Mouse (Mus musculus): ENCODE measurements around the gene Gdf15. TPM values are rescaled to one million over a fixed set of nuclear protein-coding genes. Genes with fewer than 3 reads are reported as not detected.

Gene Gdf15
- polyA plus RNA-seq, 1 experiment from 2014 or later = 4.9 TPM

DNA sequence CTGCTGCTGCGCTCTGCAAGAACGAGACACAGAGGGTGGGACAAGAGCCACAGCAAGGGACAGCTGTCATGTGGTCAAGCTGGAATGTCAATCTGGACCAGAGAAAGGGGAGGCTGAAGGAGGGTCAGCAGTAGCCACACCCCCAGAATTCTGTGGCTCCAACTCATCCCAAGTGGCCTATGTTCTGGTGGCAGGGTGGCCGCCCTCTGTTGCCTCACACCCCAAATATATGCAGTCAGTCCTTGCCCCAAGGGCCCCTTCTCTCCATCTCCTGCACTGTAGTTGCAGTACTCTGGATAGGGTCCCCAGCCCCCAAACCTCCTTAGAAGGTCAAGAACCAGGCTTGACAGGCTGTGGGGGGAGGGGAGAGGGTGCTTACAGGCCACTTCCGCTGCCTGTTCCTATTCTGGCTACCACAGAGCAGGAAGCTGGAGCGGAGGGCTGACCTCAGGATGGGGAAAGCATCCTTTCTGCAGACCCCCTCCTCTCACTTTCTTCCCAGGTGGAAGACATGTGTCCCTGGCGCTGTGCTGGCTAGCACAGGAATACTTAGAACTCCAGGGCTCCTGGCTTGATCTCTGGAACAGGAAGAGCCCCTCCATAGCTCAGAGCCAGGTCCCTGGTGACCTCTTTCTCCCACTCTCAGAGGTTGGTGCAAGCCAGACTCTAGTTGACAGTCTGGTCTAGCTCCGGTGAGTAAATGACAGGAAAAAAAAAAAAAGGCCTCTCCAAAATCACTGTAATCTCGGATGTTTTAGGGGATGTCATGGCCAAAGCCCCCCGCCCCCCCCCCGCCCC, 31.6 kb downstream of the Gdf15 start:
- Histone ChIP-seq H3K9me3 (replicated peaks) (no peaks in the 10 kb centered on the region), H3K27me3 (replicated peaks) (no peaks in the 10 kb centered on the region), H3K9ac (peak overlapping the region; percentile 45; the same call in 1 of the 2 replicates), H3K27ac (peak overlapping the region; percentile 62), H3K4me1 (peaks cover 86% of the 10 kb centered on the region), H3K4me3 (peak overlapping the region; percentile 13; the same call in 1 of the 2 replicates), H3K36me3 (peaks cover 78% of the 10 kb centered on the region), H3K4me2 (peak overlapping the region; percentile 63)
- ATAC-seq = no peak
- 35% methylated on average over 10 of the region's 10 CpGs for WGBS (ENCODE audit: insufficient replicate concordance)

DNA sequence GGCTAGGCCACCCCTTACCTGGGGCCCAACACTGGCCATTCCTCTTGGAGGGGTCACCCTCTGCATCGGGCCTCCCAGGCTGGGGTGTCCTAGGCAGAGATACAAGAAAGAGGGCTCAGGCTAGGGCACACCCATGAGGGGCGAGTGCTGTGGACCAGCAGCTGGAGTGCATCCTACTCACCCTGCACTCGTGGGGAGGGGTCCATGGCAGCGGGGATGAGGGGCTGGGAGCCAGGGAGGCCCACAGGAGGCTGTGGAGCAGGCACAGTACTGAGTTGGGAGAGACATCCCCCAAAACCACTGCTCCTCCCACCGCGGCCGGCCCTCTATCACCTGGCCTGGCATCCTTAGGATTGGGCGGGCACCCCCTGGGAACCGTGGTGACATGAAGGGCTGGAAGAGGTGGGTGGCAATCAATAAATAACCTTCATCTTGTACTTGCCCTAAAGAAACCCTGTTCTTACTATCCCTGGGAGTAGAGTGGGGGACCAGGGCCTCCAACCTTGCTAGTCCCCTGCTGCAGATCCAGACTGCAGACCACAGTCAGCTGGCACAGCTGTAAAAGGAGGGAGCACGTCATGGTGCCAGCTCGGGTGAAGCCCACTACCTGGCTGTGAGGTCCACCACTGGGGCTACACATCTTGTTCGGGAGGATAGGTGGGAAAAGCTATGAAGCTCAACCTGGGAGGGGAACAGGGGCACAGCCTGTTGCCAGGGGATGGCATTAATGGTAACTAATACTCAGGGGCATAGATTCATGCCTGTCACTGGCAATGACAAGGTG, 32.6 kb downstream of the Gdf15 start:
- no peaks in the 10 kb centered on the region for H3K27me3 ChIP-seq (replicated peaks)
- no peak overlapping the region for H3K4me3 ChIP-seq
- no peak overlapping the region for H3K4me2 ChIP-seq
- peaks cover 87% of the 10 kb centered on the region for H3K4me1 ChIP-seq
- H3K9me3 ChIP-seq (replicated peaks) = no peaks in the 10 kb centered on the region
- no peak overlapping the region for H3K27ac ChIP-seq
- ATAC-seq = no peak
- peaks cover 78% of the 10 kb centered on the region for H3K36me3 ChIP-seq
- H3K9ac ChIP-seq = no peak overlapping the region
- 79% methylated on average over 12 of the region's 12 CpGs for WGBS (ENCODE audit: insufficient replicate concordance)

DNA sequence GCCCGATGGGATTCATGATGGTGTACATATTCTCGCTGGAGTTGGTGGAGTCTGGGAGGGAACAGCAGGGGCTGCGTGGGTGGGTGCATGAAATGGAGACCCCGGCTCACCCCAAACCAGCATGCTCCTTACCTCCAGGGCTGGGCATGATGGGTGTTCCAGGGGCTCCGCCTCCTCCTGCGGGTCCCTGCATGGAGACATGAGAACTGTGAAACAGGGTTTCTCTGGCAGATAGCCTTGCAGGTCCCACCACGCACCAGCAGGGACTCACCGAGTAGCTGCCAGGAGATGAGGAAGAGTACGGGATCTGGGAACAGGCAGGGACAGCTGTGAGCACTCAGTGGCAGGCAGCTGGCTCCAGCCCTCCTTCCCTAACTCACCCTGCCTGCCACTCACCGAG, 33.5 kb downstream of the Gdf15 start:
- Histone ChIP-seq H3K4me3 (no peak overlapping the region), H3K27me3 (replicated peaks) (no peaks in the 10 kb centered on the region), H3K9me3 (replicated peaks) (no peaks in the 10 kb centered on the region), H3K4me2 (peak overlapping the region; percentile 61), H3K9ac (no peak overlapping the region), H3K4me1 (peaks cover 89% of the 10 kb centered on the region), H3K36me3 (peaks cover 69% of the 10 kb centered on the region), H3K27ac (peak overlapping the region; percentile 43; the same call in 1 of the 2 replicates)
- WGBS (ENCODE audit: insufficient replicate concordance) = 69% methylated on average over 10 of the region's 10 CpGs
- no peak for ATAC-seq

DNA sequence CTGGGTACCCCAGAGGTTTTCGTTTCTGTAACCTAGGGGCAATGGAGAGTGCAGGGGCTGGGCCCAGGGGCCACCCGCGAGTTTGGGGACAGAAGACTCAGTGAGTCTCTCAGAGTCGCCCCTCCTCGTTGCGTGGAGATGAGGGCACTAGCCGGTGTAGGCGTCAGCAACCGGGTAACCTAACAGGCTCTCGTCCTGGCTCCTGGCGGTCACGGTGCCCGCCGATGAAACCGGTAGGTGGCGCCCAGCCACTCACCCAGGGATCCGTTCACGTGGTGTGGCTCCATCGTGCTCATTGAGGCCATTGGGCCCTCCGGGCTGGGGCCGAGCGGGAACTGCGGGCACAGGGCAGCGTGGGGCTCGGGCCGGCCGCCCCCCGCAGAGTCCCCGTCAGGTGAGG, 34.0 kb downstream of the Gdf15 start:
- H3K27me3 ChIP-seq (replicated peaks) = no peaks in the 10 kb centered on the region
- peaks cover 93% of the 10 kb centered on the region for H3K4me1 ChIP-seq
- 0 out of 2 replicates have a peak overlapping the region, but pooled peaks have one; percentile 5 for H3K9ac ChIP-seq
- H3K9me3 ChIP-seq (replicated peaks) = no peaks in the 10 kb centered on the region
- peaks cover 69% of the 10 kb centered on the region for H3K36me3 ChIP-seq
- H3K4me2 ChIP-seq = peak overlapping the region; percentile 61
- WGBS (ENCODE audit: insufficient replicate concordance) = 38% methylated on average over 29 of the region's 29 CpGs
- peak overlapping the region; percentile 43; the same call in 1 of the 2 replicates for H3K27ac ChIP-seq
- ATAC-seq = no peak
- H3K4me3 ChIP-seq = peak overlapping the region; percentile 39

DNA sequence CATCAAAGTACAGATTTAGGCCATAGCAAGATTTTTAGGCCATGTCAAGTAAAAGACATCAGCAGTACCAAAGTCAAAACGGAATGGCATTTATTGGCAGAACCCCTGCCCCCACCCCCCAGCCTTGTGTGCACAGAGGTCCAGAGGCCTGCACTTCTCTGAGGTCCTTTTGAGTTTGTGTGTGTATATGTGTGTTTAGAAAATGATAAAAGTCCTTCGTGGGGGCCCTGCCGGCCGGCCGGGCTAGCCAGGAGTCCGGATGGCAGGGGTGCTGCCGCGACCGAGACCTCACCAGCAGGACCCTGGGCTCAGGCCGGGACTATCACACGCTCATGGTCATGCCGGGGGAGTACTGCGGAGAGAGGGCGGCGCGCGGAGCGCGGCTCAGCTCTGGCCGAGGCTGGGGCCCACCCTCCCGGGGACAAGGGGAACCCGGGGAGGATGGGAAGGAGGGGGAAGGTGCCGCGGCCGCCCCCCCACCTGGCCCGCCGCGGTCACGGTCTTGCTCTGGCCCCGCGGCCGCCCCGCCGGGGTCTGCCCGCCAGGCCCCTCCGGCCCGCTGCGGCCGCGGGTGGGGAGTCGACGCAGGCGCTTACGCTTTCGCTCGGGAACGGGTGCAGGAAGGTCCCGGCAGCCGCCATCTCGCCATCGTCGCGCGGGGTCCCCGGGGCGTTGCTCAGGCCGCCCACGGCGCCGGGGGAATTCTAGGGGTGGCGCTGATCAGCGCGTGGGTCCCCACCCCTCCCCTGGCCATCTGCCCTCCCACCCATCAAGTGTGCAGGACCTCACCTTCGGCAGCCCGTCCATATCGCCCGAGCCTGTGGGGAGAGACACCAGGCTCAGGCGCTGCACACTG, 34.6 kb downstream of the Gdf15 start:
- peak overlapping the region; percentile 39 for H3K4me3 ChIP-seq
- H3K9me3 ChIP-seq (replicated peaks) = no peaks in the 10 kb centered on the region
- 59% methylated on average over 66 of the region's 68 CpGs for WGBS (ENCODE audit: insufficient replicate concordance)
- peaks cover 65% of the 10 kb centered on the region for H3K36me3 ChIP-seq
- H3K27ac ChIP-seq = peak overlapping the region; percentile 43; the same call in 1 of the 2 replicates
- no peak for ATAC-seq
- H3K4me2 ChIP-seq = peak overlapping the region; percentile 61
- no peaks in the 10 kb centered on the region for H3K27me3 ChIP-seq (replicated peaks)
- peaks cover 98% of the 10 kb centered on the region for H3K4me1 ChIP-seq
- H3K9ac ChIP-seq = peak overlapping the region; percentile 55

DNA sequence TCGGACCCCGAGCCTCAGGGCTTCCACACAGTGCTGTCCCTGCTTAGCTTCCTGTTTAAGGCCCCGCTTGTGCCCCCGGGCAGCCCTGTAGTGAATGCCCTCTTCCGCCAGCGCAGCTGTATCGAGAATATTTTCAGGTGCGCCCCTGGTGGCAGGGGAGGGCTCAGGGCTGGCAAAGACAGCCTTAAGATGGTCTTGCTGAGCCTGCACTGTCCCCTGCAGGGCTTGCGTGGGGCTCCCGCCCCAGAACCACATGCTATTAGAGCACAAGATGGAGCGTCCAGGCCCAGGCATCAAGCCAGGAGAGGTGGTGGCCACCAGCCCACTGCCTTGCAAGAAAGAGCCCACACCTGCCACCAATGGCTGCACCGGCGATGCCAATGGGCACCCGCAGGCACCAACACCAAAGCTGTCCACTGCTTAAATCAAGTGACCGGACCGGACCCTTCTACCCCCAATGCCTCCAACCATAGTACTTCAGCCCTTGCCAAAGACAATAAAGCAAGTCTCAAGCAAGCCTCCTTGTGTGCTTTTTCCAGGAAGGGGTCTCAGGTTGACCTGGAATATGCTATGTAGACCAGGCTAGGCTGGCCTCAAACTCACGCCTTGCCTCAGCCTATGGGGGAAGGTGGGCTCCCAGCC, 35.4 kb downstream of the Gdf15 start:
- no peaks in the 10 kb centered on the region for H3K27me3 ChIP-seq (replicated peaks)
- H3K36me3 ChIP-seq = peaks cover 65% of the 10 kb centered on the region
- no peak overlapping the region for H3K4me3 ChIP-seq
- WGBS (ENCODE audit: insufficient replicate concordance) = 84% methylated on average over 17 of the region's 17 CpGs
- ATAC-seq = no peak
- H3K4me2 ChIP-seq = peak overlapping the region; percentile 61; the same call in 1 of the 2 replicates
- H3K9me3 ChIP-seq (replicated peaks) = no peaks in the 10 kb centered on the region
- no peak overlapping the region for H3K27ac ChIP-seq
- H3K4me1 ChIP-seq = peaks cover 94% of the 10 kb centered on the region
- H3K9ac ChIP-seq = no peak overlapping the region

DNA sequence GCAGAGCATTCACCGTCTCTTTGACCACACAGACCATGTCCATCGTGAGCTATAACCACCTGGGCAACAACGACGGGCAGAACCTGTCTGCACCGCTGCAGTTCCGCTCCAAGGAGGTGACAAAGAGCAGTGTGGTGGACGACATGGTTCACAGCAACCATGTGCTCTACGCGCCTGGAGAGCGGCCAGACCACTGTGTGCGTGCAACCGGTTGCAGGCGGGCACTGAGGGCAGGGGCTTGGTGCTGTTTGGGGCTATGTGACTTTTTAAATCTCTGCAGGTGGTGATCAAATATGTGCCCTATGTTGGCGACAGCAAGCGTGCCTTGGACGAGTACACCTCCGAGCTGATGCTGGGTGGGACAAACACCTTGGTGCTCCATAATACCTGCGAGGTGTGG, 36.0 kb downstream of the Gdf15 start:
- H3K4me1 ChIP-seq = peaks cover 87% of the 10 kb centered on the region
- no peak overlapping the region for H3K4me3 ChIP-seq
- H3K27ac ChIP-seq = no peak overlapping the region
- H3K4me2 ChIP-seq = no peak overlapping the region
- H3K9me3 ChIP-seq (replicated peaks) = no peaks in the 10 kb centered on the region
- WGBS (ENCODE audit: insufficient replicate concordance) = 84% methylated on average over 18 of the region's 18 CpGs
- no peaks in the 10 kb centered on the region for H3K27me3 ChIP-seq (replicated peaks)
- no peak for ATAC-seq
- H3K36me3 ChIP-seq = peaks cover 69% of the 10 kb centered on the region
- H3K9ac ChIP-seq = no peak overlapping the region

DNA sequence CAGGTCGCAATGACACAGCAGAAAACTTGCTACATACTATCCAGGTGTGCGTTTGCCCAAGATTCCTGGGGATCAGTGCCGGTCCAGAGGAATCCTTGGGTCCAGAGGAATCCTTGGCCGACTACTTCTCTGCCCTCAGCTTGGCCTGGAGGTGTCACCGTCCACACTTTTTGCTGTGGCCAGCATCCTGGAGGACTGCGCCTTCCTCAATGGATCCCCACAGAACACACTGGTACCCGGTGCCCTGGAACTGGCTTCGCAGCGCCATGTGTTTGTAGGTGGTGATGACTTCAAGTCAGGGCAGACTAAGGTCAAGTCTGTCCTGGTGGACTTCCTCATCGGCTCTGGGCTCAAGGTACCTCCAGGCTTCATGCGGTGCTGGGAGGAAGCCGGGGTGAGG, 36.4 kb downstream of the Gdf15 start:
- WGBS (ENCODE audit: insufficient replicate concordance) = 83% methylated on average over 12 of the region's 12 CpGs
- peaks cover 83% of the 10 kb centered on the region for H3K4me1 ChIP-seq
- H3K4me2 ChIP-seq = peak overlapping the region; percentile 99

DNA sequence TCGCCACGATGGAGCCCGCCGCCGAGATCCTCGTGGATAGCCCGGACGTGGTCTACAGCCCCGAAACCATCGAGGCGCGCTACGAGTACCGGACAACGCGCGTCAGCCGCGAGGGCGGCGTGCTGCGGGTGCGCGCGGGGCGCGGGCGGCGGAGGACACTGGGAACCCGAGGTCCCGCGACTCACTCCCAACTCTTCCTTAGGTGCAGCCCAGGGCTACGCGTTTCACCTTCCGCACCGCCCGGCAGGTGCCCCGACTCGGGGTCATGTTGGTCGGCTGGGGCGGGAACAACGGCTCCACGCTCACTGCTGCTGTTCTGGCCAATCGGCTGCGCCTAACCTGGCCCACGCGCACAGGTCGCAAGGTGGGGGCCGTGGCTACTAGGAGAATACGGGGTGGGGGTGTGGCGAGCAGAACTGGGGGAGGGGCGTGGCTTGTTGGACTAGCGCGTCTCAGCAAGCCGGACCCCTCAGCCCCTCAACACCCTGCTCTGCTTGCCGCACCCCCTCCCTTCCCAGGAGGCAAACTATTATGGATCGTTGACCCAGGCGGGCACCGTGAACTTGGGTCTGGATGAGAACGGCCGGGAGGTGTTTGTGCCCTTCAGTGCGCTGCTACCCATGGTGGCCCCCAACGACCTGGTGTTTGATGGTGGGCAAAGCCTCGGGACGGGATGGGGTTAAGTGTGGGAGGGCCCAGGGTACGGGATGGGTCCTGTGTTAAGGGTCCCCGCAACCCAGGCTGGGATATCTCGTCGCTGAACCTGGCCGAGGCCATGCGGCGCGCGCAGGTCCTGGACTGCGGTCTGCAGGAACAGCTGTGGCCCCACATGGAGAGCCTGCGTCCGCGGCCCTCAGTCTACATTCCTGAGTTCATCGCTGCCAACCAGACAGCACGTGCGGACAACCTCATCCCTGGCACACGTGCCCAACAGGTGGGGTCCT, 37.4 kb downstream of the Gdf15 start:
- WGBS (ENCODE audit: insufficient replicate concordance) = 6% methylated on average over 81 of the region's 82 CpGs
- peak; percentile 16; the same call in 1 of the 2 replicates for ATAC-seq
- Histone ChIP-seq H3K27ac (peak overlapping the region; percentile 79), H3K9ac (peak overlapping the region; percentile 78), H3K4me1 (peaks cover 74% of the 10 kb centered on the region), H3K4me2 (peak overlapping the region; percentile 99), H3K9me3 (replicated peaks) (no peaks in the 10 kb centered on the region), H3K36me3 (peaks cover 76% of the 10 kb centered on the region), H3K4me3 (peak overlapping the region; percentile 69), H3K27me3 (replicated peaks) (no peaks in the 10 kb centered on the region)

More for the DNA sequence above, 36.4 kb downstream of the Gdf15 start:
- Histone ChIP-seq H3K9me3 (replicated peaks) (no peaks in the 10 kb centered on the region), H3K4me3 (0 out of 2 replicates have a peak overlapping the region, but pooled peaks have one; percentile 69), H3K27ac (no peak overlapping the region), H3K36me3 (peaks cover 73% of the 10 kb centered on the region), H3K27me3 (replicated peaks) (no peaks in the 10 kb centered on the region), H3K9ac (no peak overlapping the region)
- no peak for ATAC-seq

DNA sequence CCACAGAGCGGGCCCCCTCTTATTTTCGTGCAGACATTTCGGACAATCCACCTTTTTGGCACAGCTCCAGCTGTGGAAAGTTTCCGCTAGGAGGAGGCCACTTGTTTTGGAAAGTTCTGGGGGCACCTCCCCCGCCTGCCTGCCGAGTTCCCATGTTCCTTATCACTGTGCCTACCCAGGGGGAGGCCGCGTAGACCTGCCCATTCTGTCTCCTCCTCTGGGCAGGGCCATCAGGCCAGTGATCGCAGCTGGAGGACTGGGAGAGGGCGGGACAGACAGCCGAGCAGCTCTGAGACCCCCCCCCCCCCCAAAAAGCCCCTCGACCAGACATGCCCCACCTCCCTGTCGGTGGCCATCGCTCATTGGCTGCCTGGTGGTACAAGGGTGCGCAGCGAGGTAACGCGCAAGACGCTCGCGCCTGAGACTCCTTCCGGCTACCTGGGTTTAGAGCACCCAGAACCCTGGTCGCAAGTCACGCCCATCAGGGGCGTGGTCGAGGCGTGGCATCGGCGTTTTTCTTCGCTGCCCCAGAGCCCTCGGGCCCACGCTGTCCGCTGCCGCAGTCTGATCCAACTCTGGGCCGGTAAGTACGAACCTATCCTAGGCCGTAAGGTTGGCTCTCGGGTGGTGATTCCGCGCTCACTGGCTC, 38.2 kb downstream of the Gdf15 start, which contains the start of gene Isyna1:
Isyna1 (plus strand) TSS at position 413 of the 649 bp plus-strand sequence.
- Histone ChIP-seq H3K27me3 (replicated peaks) (no peaks in the 10 kb centered on the region), H3K9ac (peak within 1 kb of the TSS; percentile 78), H3K9me3 (replicated peaks) (no peaks in the 10 kb centered on the region), H3K36me3 (peaks cover 76% of the 10 kb centered on the region), H3K4me3 (peak within 1 kb of the TSS; percentile 69), H3K4me1 (peaks cover 66% of the 10 kb centered on the region), H3K27ac (peak within 1 kb of the TSS; percentile 79), H3K4me2 (peak within 1 kb of the TSS; percentile 99)
- WGBS (ENCODE audit: insufficient replicate concordance) = under 1% methylated on average over 40 of the region's 40 CpGs
- peak; percentile 90 for ATAC-seq
